Mouse (Mus musculus) left cerebral cortex, postnatal 36 days (tissue): ENCODE measurements at regions not wholly inside any gene's neighbourhood (a gene's known extent, or its start where the extent isn't known, plus 50 kb on each side); places are given as distances from the start of the nearest gene placed in this dataset.
"Not testable (repeated sequence)": the region's sequence is repeated elsewhere in the genome, so short reads cannot be mapped to it uniquely, and the experiment has no call there.

Experiments used
- DNase-seq, 2 experiments: peaks; one replicate each; pipeline ENCODE4 v3.0.0; 2021 to 2022; ENCODE audit warnings: low spot score in 2 of 2, mixed read lengths in 1 of 2
- intact Hi-C: fragments of 180-260 bp; cut with DNase I; formaldehyde crosslinking; loops from one replicate; pipeline ENCODE4 v1.15.1; 2025

DNA sequence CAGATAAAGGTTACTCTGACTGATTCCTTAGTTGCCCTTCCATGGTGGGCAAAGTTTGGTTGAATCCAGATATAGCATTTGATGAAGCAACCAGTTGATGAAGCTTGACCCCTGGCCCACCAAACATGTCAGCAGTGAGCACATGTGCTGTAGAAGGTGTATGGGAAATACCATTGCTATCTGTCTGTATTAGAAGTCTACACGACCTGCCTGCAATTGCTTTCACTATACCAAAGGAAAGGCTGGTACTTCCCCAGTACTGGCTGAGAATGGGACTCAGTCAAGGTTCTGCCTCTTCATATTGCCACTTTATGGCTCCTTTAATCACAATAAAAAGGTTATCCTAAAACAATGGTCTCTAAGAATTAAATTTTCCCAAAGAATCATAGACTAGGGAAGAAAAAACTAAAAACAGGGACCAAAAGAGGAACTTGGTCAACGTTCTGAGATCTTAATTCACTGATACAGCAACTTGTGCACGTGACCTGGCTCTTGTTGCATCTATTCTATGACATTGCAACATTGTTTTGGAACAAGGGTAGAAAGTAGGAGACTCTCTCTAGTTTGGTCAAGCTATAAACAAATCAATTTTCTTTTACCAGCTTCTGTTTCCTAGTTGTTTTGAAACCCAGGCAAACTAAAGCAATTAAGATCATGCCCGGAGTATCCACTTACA lies 284.0 kb downstream of the Rapgef2 start:
- intact Hi-C loops = no loop called here
- no peak for DNase-seq

DNA sequence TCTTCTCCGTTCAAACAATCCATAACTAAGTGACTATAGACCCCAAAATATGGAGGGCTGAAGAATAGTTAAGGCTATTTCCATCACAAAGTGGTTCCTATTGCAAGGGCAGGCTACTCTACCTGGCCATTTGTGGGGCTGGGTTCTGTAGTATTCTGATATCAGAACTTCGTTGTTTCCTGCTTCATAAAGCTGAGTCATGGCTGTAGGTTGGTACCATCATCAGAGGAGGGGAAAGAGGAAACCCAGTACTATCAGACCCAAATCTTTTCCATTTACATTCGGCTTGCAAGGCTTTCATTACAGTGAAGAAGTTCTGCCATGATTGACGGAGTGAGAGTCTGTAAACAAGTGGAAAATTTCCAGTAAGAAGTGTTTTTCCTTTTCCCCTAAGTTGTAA lies 284.6 kb downstream of the Rapgef2 start:
- intact Hi-C loops = no loop called here
- no peak for DNase-seq

GRCm38 (mm10) chr3:79000293-79000692 lies 286.0 kb downstream of the Rapgef2 start:
- intact Hi-C loops = no loop called here
- DNase-seq = no peak

GRCm38 (mm10) chr3:78999803-79000202 lies 286.5 kb downstream of the Rapgef2 start:
- intact Hi-C loops = no loop called here
- no peak for DNase-seq

DNA sequence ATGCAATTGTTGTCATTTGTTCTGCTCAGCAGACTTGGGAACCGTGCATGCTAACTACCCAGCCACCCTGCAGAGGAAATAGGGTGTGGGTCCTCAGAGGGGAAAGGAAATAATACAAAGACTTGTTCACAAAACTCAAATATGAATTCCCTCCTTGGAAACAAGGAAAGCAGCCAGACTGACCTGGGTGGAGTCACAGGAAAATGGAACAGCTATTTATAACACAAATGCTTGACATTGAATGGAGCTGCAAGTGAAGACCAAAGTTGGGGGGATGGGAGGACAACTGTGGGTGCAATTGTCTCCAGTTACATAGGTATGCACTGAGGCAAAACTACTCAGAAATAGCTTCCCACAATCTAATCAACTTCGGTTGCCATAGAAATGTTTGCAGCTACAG lies 298.2 kb downstream of the Rapgef2 start:
- intact Hi-C loops = no loop called here
- no peak for DNase-seq

DNA sequence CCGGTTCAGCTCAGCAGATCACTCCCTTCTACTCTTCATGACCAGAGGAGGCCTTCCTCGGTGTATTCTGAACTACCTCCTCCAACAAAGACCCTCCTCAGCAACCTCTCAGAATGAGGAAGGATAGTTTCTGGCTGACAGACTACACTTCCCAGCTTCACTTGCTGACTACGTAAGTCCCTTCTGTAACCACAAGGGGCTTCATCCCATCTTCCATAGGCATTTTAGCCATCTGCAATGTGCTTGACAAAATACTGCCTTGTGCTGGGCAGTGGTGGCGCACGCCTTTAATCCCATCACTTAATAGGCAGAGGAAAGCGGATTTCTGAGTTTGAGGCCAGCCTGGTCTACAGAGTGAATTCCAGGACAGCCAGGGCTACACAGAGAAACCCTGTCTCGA lies 299.6 kb downstream of the Rapgef2 start:
- intact Hi-C loops = no loop called here
- DNase-seq = no peak

- intact Hi-C loops = no loop called here
- no peak for DNase-seq
Observed at GRCm38 (mm10) chr3:78981057-78981456, 305.3 kb downstream of the Rapgef2 start.

DNA sequence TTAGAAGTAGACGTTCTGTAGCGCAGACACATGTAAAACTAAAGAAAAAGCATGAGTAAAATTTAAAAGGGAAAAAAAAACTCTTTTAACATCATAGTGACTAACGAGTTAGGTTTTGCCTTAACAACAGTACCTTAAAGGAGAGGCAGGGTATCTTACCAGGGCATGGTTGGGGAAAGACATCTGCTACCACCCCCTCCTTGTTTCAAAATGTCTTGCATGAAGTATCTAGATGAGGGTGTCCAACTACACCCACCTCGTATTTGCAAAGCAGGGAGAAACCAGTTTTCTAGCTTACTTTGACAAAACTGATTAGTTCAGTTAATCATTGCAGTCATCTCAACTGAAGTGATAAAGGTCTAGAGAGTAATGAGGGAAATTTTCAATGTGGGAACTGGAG lies 307.5 kb downstream of the Rapgef2 start:
- DNase-seq = no peak
- intact Hi-C loops = no loop called here

DNA sequence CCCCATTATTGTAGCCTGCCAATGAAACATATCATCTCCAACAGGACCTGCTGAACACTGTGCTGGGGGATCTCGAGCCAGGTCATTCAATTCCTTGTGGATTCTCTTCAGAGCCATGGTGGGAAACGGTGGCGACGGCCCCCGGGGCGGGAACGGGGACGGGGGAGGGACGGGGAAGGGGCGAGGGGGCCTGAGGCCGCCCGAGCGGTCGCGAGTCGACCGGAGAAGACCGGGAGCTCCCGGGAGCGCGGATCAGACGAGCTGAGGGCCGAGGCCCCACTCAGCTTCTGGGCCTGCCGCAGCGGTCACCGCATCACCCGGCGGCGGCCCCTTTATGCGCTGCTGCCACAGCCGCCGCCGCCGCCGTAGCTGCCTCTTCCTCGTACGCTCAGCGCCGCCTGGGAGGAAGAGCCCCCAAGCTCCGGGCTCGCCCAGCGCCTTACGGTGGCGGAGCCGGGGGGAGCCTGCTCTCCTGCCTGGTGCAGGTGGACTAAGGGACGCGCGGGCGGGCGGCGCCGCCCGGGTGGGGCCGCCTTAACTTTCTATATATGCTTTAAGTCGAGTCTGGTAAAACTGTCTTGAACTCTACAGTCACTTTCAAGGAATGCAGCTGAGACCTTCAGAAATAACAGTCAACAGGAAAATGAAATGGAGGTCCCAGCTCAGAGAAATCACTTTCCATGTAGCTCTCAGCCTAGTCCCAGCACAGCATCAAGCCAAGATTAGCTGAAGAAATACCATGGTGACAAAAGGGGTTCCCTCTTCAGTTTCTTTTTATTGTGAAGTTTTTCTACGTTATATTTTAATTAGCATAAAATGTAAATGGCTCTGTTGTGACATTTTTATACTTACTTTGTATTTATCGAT lies 319.4 kb downstream of the Rapgef2 start:
- DNase-seq = peak; percentile 18 to 43
- intact Hi-C loops = not testable (repeated sequence)

GRCm38 (mm10) chr3:78964231-78964858 lies 322.0 kb downstream of the Rapgef2 start:
- no peak for DNase-seq
- intact Hi-C loops = no loop called here

GRCm38 (mm10) chr3:78958781-78959180 lies 327.5 kb downstream of the Rapgef2 start:
- intact Hi-C loops = loop anchor here (2.0 to 10.0 kb wide), 3 partner anchors 116 to 628 kb away; no protein-coding TSS in a partner anchor

GRCm38 (mm10) chr3:78955364-78955763 lies 331.0 kb downstream of the Rapgef2 start:
- DNase-seq = no peak
- intact Hi-C loops = loop anchor here (10.0 kb wide), 1 partner anchor 119 kb away; no protein-coding TSS in a partner anchor

More at GRCm38 (mm10) chr3:78958781-78959180, 327.5 kb downstream of the Rapgef2 start:
- peak in 1 of 2 experiments; percentile 27 for DNase-seq

DNA sequence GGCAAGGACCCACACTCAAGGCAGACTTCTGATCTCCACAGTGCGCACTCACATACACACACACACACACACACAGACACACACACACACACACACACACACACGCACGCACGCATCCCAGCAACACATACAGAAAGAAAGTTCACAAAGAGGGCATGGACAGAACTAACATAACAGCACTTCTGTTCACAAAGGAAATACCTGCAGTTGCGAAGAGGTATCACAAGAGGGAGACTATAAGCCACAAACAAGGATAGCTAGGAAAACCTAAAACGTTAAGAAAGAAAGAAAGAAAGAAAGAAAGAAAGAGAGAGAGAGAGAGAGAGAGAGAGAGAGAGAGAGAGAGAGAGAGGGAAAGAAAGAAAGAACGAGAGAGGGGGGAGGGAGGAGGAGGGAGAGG lies 336.9 kb downstream of the Rapgef2 start:
- DNase-seq, intact Hi-C loops: not testable (repeated sequence)

DNA sequence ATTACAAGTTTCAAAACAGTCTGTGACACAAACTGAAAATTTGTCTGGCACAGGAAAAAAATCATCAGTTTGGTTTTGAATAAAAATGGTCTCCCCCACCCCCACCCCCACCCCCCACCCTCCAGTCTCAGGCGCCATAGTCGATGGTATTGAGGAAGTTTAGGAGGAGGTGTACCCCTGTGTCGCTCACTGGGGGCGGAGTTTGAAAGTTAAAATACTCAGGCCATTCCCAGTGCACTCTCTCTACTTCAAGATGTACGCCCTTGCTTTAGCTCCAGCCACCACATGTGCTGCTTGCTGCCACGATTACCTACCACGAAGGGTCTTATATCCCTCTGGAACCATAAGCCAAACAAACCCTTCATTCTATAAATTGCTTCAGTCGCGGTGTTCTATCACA lies 337.6 kb downstream of the Rapgef2 start:
- DNase-seq = no peak
- intact Hi-C loops = no loop called here

DNA sequence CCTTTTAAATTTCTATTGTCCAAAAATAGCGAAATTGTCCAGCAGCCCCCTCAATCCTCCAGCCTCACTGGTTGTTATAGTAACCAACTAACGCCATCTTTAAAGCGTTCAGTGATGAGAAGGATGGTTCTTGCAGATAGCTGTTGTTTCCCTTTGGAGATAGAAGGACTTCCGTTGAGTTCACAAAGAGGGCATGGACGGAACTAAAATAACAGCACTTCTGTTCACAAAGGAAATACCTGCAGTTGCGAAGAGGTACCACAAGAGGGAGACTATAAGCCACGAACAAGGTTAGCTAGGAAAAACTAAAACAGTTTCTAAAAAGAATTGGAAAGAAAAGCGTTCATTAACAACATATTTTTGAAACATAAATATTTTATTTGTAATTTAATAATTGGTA lies 338.1 kb downstream of the Rapgef2 start:
- peak in 1 of 2 experiments; percentile 33 for DNase-seq
- intact Hi-C loops = no loop called here

GRCm38 (mm10) chr3:78947183-78947582 lies 339.1 kb downstream of the Rapgef2 start:
- intact Hi-C loops = no loop called here

GRCm38 (mm10) chr3:78944185-78944584 lies 342.1 kb downstream of the Rapgef2 start:
- intact Hi-C loops = no loop called here
- no peak for DNase-seq

More at GRCm38 (mm10) chr3:78947183-78947582, 339.1 kb downstream of the Rapgef2 start:
- no peak for DNase-seq

DNA sequence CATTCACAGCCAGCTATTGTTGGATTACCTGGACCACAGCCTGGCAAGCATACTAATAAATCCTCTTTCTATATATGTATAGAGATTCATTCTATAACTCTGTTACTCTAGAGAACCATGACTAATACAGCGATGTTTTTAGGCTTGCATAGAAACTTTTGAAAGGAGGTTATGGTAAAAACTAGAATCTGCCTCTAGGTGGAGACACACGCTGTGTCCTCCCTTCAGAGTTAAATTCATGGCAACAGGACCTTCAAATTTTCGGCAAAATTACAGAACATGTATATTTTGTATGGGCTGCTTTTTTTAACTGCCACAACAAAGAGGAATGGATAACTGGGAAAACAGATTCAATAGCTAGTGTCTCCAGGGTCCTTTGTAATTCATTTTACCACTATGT lies 353.3 kb downstream of the Rapgef2 start:
- no peak for DNase-seq

DNA sequence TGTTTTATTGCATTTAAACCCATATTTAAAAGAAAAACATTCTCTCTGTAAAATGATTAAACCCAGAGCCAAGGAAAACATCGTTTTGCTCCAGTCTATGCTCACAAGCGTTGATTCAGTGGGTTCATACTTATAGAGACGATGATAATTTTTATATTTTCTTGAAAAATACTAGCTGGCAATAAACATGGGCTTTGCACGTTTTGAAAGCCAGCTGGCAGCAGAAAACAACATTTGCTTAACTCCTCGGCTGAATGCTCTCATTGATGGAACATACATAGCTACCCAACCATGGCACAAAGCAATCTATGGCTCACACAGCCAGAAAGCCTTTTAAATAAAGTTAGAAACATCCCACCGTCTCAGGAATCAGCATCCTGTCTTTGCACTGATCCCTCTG lies 366.5 kb downstream of the Rapgef2 start:
- no peak for DNase-seq
- intact Hi-C loops = loop anchor here (10.0 kb wide), 1 partner anchor 565 kb away; no protein-coding TSS in a partner anchor

More for the DNA sequence above, 353.3 kb downstream of the Rapgef2 start:
- intact Hi-C loops = no loop called here

DNA sequence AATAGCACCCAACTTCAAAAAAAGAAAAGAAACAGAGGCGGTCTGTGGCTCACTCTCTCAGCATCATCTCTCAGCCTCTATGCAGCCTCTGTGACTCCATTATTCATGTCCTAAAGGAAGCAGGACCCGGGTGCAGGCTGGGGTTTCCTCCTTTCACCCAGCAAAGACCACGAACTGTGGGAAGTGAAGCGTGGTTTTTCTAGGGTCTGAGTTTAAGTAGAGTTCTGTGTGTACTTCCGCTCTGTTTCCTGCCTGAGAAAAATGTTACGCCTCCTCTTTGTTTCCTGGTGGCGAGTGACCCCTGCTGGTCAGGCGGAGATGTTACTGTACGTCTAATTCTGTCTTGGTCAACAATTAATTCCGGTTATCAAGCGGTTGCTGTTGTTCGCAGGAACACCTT lies 366.9 kb downstream of the Rapgef2 start:
- peak; percentile 56 to 73 for DNase-seq
- intact Hi-C loops = loop anchor here (10.0 kb wide), 1 partner anchor 565 kb away; no protein-coding TSS in a partner anchor
